Mouse (Mus musculus) cortical plate, adult 2 months (tissue): ENCODE measurements around the gene Fut8.

Experiments used
- CTCF ChIP-seq: fragments of 200-500 bp; IDR thresholded peaks from 2 replicates; pipeline ENCODE4 v1.5.1; 2011; ENCODE audit warnings: mild to moderate bottlenecking, control low read depth, low read length; ENCODE audit not compliant: insufficient read depth; ENCODE audit errors: extremely low read depth
- POLR2A ChIP-seq: fragments of 200-500 bp; IDR thresholded peaks from 2 replicates; pipeline ENCODE4 v1.6.1; 2011; ENCODE audit warnings: mild to moderate bottlenecking, low read length, control low read depth; ENCODE audit not compliant: insufficient read depth; ENCODE audit errors: extremely low read depth

DNA sequence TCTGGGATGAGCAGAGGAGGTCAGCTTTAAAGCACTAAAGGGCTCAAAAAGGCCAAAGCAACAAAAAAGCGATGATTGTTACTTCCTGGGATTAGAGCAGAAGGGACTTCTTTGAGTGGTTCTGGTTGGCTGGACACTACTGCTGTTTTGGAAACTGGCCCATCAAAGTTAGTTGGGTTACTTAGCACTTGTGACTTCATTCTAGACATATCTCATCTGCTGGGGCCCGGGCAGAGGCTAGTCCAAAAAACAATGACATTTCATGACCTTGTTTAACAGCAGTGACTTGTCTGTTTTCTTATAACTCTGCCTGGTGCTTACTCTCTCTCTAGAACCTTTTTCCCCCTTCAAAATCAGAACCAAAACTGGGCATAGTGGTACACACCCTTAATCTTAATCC is 59.9 kb downstream of the Fut8 start:
- TF ChIP-seq CTCF (no peak), POLR2A (no peak)
